Mouse (Mus musculus) ovary, postnatal 14 days (tissue): Measurements from ENCODE around the gene Drd1.
A peak's percentile ranks its signal among the peaks of the same experiment; 100 is the strongest.

ENCODE experiments used
- DNase-seq: peaks from one replicate; pipeline ENCODE4 v3.0.0; 2022; ENCODE audit warnings: low spot score

The Drd1 gene

GRCm38 (mm10) chr13:54073066-54073465, 17.6 kb upstream of the Drd1 start:
- no peak for DNase-seq

- no peak for DNase-seq
Observed at GRCm38 (mm10) chr13:54072526-54073057, 17.1 kb upstream of the Drd1 start.

- DNase-seq: peak; percentile 49
Observed at GRCm38 (mm10) chr13:54071606-54072331, 16.3 kb upstream of the Drd1 start, which contains the start of gene Sfxn1. Gene Sfxn1 (plus strand): TSS chr13:54071869.

- DNase-seq: no peak
Observed at GRCm38 (mm10) chr13:54071011-54071410, 15.5 kb upstream of the Drd1 start.

GRCm38 (mm10) chr13:54067617-54068166, 12.2 kb upstream of the Drd1 start:
- DNase-seq: no peak

GRCm38 (mm10) chr13:54066081-54066746, 10.7 kb upstream of the Drd1 start:
- no peak for DNase-seq

GRCm38 (mm10) chr13:54063292-54063691, 7.8 kb upstream of the Drd1 start:
- DNase-seq: no peak

- DNase-seq: no peak
Observed at GRCm38 (mm10) chr13:54062068-54062467, 6.6 kb upstream of the Drd1 start.

- DNase-seq: no peak
Observed at GRCm38 (mm10) chr13:54054962-54055361, 543 bp downstream of the Drd1 start.

GRCm38 (mm10) chr13:54051641-54052040, 3.9 kb downstream of the Drd1 start:
- DNase-seq: no peak

- no peak for DNase-seq
Observed at GRCm38 (mm10) chr13:54048679-54049352, 6.7 kb downstream of the Drd1 start.

- DNase-seq: no peak
Observed at GRCm38 (mm10) chr13:54040256-54040655, 15.2 kb downstream of the Drd1 start.

GRCm38 (mm10) chr13:54037936-54038335, 17.6 kb downstream of the Drd1 start:
- DNase-seq: no peak

- DNase-seq: no peak
Observed at GRCm38 (mm10) chr13:54035541-54035940, 20.0 kb downstream of the Drd1 start.

- no peak for DNase-seq
Observed at GRCm38 (mm10) chr13:54033653-54034052, 21.9 kb downstream of the Drd1 start.

GRCm38 (mm10) chr13:54027079-54027478, 28.4 kb downstream of the Drd1 start:
- no peak for DNase-seq

GRCm38 (mm10) chr13:54023311-54023710, 32.2 kb downstream of the Drd1 start:
- no peak for DNase-seq

GRCm38 (mm10) chr13:54008716-54009115, 46.8 kb downstream of the Drd1 start:
- no peak for DNase-seq
